Mouse (Mus musculus): Measurements from ENCODE around the gene Dpp7.
A peak's percentile ranks its signal among the peaks of the same experiment; 100 is the strongest.

Gene Dpp7

DNA sequence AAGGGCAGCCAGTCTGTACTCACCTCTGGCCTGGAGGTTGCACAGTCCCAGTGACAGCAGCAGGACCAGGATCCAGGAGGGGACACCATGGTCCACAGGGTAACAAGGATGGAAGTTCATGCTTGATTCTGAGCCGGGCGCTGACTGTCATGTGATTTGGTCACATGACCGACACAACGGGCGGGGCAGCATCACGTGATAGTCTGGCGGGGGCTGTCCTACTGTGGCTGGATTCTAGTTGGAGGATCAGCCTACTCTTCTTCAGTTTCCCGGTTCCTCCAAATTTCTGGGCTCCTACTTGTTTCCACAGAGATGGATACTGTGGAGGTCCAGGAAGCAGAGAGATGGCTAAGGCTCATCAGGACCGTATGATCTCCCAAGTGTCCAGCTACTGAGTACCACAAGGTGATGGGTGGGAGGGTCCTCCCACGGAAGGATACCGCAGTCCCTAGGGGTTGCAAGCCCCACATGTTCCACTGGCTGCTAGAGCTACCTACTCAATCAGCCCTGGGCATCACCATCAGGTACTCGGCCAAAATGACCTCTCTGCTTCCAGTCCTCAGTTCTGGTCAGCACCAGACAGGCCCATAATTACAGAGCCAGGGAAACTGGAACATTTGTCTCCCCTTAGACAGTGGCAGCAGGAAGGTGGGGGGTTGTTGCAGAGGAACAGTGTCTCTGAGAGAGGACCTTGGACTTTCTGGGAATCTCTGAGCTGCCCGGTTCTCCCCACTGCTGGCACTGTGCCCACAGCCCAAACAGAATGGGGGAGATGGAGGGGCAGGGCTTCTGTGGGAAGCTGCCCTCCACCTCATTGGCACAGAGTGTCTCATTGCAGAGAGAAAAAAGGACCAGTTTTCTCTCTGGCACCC, at the start of gene Dpp7:
TSS of gene Dpp7 (minus strand) at position 152 of the 872 bp plus-strand sequence.
- peak; percentile 90 for DNase-seq (ENCODE audit: low read depth, low spot score)

DNA sequence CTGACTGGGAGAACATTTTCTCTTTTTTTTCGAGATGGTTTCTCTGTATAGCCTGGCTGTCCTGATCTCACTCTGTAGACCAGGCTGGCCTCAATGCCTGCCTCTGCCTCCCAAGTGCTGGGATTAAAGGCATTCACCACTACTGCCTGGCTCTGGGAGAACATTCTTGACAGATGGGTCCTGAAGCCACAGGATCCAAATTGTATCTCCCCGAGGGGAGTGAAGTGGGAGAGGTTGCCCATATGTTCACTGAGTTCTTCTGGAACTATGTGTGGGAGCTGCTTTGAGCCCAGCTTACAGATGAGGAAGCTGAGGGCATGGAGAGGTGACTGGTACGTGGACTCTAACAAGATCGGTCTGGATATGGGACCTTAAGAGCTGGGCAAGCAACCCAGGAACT, 47.8 kb upstream of the Dpp7 start:
- DNase-seq (ENCODE audit: low read depth, low spot score): no peak

DNA sequence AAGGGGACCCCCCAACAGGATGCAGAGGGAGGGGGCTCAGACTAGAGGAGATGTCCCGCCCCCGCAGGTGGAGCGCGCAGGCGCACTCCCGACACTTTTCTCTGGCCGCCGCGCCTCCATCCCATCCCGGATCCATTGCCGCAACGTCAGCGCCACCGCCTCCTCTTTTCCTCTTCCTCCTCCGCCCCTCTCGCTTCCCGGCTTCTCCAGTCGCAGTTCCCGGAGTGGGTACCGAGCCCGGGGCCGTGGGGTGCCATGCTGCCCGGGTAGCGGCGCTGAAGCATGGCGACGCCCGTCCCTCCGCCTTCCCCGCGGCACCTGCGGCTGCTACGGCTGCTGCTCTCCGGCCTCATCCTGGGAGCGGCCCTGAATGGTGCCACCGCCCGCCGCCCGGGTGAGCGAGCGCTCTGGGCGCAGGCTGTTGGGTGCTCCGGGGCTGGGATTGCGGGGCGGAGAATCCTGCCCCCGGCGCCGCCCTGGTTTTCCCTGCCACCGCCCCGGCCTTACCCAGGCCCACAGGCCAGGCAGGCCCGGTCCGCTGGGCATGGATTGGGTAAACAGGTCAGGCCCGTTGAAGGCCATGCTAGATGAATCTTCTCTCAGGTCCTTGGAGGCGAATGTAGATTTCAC, 46.9 kb upstream of the Dpp7 start:
- DNase-seq (ENCODE audit: low read depth, low spot score): peak; percentile 81

DNA sequence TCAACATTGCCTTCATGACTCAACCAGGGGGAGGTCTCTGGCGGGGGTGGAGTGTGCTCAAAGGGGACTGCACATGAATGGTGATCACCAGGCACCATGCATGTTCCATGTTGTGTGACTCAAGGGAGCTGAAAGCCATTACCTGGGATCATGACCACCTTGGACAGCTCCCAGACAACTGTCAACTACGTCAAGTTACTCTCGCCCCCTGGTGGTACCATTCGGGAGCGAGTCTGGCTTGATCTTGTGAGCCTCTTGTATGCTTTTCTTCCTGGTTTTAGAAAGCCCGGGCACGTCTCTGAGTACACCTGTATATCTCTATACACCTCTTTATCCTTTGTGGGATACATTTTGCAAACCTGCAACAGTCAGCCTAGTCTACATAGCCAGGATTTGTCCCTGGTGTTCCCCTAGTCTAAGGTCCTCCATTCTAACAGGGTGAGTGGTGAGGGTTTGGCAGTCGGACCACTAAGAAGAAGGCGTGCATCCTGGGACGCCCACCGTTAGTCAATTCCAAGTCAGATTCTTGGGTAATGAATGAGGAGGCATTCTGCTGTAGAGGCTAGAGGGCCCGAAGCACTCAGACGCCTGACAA, 46.3 kb upstream of the Dpp7 start:
- peak; percentile 97 for DNase-seq (ENCODE audit: low read depth, low spot score)

DNA sequence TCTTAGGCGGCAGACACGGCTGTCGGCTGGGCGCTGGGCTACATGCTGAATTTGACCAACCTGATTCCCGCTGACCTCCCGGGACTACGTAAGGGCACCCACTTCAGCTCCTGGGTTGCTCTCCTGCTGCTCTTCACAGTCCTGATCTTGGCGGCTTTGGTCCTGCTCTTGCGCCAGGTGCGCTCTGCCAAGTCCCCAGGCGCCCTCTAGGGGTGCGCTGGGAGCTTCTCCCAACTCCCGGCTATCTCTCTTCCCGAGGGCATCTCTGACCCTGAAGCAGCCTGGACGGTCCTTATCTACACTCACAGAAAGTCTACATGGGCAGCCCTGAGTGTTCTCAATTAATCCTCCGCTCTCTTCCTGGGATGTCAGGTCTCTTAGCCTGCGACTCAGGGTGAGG, 44.6 kb upstream of the Dpp7 start:
- peak; percentile 69 for DNase-seq (ENCODE audit: low read depth, low spot score)

DNA sequence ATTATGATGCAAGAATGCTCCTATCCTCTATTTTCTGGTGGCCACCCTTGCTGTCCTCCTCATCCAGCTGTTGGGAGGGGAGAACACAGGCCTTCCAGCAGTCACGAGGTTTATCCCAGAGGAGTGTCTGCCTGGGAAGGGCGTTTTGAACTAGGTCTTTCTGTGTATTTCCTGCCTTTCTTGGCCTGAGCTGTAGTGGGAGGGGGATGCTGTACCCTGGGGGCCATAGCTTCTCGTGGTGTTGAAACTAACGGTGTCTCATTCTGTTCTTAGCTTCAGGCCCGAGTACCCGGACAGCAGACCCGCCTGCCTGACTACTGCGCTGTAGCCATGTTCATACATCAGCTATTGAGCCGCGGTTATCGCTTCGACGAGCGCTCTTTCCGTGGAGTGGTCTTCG, 44.1 kb upstream of the Dpp7 start:
- no peak for DNase-seq (ENCODE audit: low read depth, low spot score)

DNA sequence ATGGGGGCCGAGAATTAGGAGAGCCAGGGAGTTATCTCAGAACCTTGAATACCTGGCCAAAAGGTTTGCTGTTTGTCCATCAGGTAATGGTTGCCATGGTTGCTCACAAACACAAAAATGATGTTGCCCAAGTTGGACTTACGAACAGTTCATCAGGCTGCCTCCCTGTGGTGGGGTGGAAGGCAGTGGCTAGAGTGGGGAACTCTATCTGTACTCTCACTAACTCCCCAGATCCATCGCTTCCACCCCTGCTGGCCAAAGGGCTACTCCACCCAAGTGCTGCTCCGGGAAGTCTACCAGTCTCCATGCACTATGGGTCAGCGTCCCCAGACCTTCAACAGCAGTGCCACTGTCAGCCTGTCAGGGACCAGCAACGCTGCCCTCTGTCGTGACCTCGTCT, 42.9 kb upstream of the Dpp7 start, which contains the start of gene Npdc1:
TSS of gene Npdc1 (plus strand) at position 301 of the 400 bp plus-strand sequence.
- no peak for DNase-seq (ENCODE audit: low read depth, low spot score)

DNA sequence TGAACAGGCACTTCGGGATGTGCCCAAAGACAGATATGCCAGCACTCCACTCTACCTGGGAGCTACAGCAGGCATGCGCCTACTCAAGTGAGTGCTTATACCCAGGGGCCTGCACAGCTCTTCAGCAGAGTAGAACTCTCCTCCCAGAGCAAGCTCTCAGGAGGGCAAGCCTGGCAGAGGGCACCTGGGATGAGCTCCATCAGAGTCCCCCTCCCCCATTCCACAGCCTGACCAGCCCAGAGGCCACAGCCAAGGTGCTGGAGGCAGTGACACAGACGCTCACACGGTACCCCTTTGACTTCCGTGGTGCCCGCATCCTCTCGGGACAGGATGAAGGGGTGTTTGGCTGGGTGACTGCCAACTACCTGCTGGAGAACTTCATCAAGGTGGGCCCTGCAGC, 41.9 kb upstream of the Dpp7 start:
- DNase-seq (ENCODE audit: low read depth, low spot score): no peak

DNA sequence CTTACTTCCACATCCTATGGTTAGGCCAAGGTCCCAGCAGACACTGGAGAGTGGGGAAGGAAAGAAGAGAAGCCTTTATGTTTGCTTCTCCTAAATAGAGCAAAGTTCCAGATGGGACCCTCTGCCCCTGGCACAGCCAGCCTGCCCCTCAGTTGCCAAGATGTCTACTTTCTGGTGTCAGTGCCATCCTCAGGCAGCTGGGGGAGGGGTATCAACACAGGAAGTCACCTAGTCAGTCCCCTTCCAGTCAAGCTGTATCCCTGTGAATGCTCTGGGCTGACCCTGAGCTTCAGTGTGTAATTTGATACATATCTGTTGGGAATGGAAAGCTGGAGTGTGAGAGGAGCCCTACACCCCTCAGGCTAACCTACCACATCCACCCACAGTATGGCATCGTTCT, 40.9 kb upstream of the Dpp7 start:
- no peak for DNase-seq (ENCODE audit: low read depth, low spot score)

DNA sequence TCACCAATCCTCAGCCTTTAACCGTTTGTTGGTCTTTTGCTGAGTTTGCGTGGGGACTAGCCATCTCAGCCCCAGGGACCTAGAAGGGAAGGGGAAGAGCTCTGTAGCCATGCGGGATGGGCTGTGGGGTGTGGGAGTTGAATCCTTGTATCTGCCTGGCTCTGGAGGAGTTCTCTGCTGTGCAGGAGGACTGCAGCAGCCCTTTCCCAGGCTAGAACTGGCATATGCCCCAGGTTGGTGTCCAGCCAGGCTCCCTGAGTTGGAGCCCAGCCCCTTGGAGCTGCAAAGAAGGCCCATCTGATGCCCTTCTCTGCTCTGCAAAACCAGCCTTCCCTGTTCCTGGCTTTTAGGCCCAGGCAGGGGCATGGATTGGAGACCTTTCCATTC, 40.4 kb upstream of the Dpp7 start:
- DNase-seq (ENCODE audit: low read depth, low spot score): no peak

DNA sequence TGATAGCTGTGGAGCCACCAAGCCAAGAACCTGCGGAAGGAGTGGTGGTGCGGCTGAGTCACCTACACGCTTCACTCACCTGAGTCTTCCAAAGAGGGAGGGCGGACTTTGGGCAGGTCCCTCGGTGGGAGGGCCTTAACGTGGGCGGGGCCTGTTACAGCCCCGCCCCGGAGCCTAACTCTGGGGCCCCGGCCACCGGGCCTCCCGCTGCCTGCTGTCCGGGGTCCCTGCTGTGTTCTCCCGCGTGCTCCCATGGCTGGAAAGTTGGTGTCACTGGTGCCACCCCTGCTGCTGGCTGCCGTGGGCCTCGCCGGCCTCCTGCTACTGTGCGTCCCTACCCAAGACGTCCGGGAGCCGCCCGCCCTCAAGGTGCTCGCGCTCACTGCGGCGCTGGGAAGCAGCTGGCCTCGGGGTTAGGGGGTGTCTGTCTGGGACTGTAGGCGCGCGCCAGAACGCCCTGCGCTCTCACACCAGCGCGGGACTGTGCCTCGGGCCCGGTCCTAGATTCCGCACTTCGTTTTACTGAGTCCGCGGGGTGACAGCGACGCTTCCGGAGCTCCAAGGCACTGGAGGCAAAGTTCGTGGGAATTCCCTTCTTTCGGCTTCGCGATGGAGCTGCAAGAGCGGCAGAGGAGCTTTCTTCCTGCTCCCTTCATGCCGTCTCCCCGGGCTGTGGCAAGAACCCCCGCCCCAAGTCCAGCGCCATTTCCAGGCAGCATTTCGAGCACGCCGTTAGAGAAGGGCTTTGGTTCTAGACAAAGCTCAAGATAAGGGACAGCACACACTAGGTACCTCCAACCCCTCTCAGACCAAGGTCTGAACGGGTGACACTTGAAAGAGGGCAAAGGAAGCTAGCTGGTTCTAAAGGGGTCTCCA, 39.8 kb upstream of the Dpp7 start, which contains the start of gene Entpd2:
TSS of gene Entpd2 (plus strand) at position 154 of the 876 bp plus-strand sequence.
- peak; percentile 74 for DNase-seq (ENCODE audit: low read depth, low spot score)

DNA sequence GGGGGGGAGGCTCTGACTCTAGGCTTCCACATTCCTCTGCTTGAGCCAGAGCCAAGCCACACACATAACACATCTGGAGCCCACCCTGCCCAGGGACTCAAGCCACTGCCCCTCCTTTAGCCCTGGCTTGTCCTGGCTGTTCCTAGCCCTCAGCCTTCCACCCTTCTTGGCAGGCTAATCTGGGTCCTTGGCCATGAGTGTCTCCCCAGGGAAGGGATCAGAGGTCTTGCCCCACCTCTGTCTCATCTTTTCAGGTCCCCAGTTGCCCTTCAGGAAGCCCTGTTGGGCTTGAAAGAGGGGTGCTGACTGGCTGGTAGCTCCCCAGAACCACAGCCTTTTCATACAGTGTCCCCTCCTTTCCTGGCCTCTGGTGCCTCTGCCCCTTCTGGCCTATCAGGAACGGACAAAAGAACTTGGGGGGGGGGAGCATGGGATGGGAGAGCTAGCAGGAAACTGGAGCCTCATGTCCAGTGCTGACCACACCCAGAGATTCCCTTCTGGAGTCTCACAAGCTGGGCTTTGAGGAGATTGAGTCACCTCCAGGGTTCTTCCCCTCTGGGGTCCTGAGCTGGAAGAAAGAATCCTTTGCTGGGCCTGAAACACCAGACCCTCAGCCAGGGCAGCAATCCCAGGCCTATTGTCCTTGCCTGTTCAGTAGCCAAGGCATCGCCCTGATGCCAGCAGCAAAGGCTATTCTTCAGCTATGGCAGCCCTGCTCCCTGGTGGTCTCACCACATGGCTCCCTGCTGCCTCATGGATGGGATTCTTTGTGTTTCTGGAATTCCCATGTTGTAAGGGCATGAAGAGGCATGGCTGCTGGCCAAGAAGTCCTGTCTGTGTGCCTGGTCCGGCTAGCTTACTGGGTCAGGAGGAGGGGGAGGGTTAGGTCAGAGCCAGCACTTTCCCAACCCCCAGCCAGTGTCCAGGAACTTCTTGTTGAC, 38.4 kb upstream of the Dpp7 start:
- DNase-seq (ENCODE audit: low read depth, low spot score): no peak

DNA sequence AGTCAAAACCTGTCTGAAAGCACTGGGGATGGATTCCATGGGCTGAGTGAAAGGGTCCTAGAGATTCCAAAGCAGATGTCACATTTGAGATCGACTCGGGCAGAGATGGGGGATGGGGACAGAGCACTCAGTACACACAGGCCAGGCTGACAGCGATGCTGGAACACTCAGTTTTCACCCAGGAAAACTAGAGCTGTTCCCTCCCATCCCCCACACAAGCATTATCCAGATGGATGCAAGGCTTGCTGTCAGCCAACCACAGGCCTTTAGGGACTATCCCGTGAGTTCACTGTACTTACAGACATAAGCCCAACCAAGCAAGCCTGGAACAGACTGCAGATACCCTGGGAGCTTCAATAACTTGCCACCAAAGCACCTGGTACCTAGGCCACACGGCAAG, 35.1 kb upstream of the Dpp7 start:
- no peak for DNase-seq (ENCODE audit: low read depth, low spot score)

DNA sequence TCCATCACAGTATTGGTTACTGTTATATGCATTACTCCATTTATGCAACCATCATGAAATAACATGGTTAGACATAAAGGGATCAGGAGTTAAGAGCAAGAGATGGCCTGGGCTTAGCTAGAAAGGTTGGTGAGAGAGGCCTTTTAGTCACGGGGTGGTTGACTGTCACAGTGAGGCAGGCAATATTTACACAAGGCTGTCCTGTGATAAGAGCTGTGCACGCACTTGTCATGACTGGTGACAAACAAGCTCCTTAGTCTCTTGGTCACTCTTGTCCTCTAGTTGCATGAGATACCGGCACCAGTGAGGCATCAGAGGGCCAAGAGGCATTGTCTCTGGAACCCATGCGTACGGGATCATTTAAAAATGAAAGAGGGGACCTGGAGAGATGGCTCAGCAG, 28.3 kb upstream of the Dpp7 start:
- no peak for DNase-seq (ENCODE audit: low read depth, low spot score)

DNA sequence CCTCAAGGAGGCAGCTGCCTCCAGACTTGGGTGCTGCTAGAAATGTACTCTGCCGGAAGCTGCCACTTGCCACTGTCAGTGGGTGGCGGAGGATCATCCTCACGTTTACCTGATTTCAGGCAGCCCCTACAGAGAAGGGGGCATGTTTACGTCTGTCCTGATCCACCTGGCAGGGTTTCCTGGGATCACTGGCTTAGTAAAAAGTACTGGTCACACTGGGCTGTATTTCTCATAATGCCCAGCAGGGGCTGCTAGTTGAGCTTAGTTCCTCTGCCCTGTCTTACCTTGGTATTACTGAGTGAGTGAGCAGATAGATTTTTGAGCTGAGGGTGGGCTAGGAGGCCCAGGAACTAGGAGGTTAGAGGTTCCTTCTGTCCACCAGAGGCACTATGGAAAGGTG, 20.4 kb upstream of the Dpp7 start:
- DNase-seq (ENCODE audit: low read depth, low spot score): peak; percentile 70

DNA sequence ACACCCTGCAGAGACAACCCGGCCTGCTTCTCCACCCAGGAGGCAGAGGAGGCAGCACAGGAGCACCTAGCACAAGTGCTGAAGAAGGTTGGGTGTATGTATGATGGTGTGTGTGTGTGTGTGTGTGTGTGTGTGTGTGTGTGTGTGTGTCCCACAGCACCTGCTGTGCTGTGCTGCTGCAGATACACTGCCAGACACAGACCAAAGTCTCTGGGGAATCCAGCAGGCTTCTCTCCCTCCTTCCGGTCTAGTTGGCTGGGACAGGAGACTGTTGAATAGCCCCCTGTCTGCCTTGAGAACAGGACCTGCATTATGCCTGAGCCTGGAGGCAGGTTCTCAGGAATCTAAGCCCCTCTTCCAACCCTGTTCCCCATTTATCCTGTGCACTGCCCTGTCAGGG, 17.3 kb upstream of the Dpp7 start:
- no peak for DNase-seq (ENCODE audit: low read depth, low spot score)

DNA sequence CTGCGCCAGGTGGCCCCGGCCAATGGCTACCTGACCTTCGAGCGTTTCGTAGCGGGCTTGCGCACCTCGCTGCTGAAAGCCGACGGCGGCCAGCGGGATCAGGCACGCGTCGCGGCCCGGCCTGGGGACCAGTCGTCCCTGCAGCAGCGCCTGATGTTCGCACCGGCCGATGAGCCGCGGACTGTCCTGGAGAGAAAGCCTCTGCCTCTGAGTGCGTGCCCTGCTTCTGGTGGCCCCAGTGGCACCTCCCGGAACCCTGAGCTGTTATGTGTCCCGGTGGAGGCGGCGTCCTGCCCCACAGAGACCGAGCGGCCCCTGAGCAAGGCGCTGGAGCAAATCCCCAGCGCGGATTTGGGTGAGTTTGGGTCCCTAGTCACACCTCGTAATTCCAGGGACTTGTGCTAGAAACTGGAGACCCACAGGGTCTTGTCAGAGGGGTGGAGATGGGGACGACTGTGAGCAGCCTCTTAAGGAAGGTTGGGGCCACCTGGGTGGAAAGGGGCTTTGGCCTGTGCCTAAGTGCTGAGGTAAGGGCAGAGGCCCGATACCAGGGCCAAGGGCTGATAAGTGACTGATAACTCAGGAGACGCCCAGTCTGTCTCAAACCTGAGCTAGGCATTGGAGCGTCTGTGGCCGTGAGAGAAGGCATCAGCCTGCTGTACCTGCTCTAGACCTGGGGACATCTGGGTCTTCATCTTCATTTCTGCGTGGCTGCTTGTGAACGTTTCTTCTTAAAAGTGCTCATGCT, 16.7 kb upstream of the Dpp7 start:
- peak; percentile 30 for DNase-seq (ENCODE audit: low read depth, low spot score)

DNA sequence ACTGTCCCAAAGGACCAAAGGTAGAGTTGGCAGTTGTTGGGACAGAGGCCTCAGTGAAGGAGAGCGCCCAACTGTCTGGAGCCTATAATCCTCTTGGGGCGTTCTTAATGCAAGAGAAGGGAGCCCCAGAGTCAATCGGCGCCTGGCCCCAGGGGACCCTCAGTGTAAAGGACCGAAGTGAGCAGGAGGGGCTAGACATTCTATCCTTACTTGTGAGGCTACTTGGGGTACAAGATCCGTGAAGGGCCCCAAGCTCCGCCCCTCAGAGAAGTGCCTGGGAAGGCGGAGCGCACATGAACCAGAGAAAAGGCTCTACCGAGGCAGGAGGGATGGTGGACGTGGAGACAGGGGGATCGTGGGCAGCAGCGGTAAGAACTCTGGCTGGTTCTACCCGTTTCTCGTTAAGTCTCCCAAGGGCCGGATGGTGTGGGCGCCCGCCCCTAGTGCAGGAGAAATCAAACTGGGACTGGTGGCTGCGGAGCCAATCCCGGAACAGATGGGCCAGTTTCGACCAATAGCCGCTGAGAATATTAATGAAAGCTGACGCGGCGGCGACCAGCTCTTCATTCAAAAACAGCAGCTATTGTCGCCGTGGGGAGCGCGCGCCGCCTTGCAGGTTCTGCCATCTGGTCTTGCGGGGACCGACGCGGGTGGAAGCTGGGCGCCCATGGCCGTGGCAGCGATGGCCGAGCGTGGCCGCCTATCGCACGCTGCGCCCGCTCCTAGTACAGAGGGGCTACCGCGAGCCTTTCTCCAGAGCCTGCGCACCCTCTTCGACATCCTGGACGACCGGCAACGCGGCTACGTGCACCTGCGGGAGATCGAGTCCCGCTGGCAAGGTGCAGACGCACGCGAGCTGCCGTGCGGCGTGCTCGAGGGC, 15.8 kb upstream of the Dpp7 start, which contains the start of gene Sapcd2:
TSS of gene Sapcd2 (plus strand) at position 558 of the 880 bp plus-strand sequence.
- DNase-seq (ENCODE audit: low read depth, low spot score): peak; percentile 96

DNA sequence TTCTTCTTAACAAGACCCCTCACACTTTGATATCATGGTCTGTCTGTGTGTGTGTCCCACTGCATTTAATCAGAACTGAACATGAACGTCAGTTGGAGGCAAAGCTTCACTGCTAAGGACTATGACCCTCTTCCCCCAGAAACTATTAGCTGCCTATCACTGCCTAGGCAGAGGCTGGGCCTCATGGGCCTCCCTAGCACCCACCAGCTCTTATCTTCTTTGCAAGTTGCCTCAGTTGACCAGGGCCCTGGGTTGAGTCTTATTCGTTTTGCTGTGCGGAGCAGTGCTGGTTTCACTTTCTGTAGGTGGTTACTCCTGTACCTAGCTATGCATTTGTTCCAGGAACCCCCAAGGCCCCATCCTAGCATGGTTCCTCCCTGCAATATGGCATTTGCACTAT, 13.8 kb upstream of the Dpp7 start:
- no peak for DNase-seq (ENCODE audit: low read depth, low spot score)
